Mouse (Mus musculus): ENCODE data around the gene Chrna1.

DNA sequence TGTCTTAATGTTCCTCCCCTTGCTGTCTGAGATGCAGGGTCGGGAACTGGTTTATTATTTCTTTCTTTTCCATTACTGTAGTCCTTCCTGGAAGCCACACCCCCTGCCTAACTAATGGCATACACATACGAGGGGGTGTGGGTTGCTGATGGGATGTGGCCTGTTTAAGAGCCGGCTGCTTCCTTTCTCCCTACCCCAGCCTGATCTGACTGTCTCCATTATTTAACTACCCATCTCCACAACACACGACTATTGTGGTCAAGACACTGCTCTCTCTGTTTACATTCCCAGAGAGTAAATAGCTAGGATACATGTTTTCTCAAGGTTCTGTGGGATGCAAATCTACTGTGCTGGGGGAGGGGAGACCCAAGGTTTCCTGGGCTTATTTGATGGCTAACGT lies 58.4 kb downstream of the Chrna1 start:
- TF ChIP-seq POLR2A (IDR thresholded peaks at IDR 0.05; ENCODE audit: extremely low read depth, insufficient read depth, low read length) (no peak), CTCF (IDR thresholded peaks at IDR 0.05; ENCODE audit: extremely low read depth, insufficient read depth, low read length) (no peak)

All from cortical plate, adult 2 months (tissue).